12 mouse cellular contexts compared by ENCODE assay signal in genomic region chr7:51627001-51627631, GRCm38 (mm10). TPM values are rescaled to one million over a fixed set of nuclear protein-coding genes. Genes with fewer than 3 reads are reported as not detected.
DNase-seq lines count a peak whose midpoint lies in the region; ATAC-seq and TF ChIP-seq lines count a peak whose summit lies in the region.
"Had no signal": no experiment of that assay in that cellular context is flagged by ENCODE, and none has a peak within 500 bp of the region (broad histone marks: within the 10 kb centered on the region; RNA-seq: fewer than 3 reads in every experiment).

No protein-coding gene starts in this region.

- H3K9me3 ChIP-seq in embryonic facial prominence, embryonic 14.5 days (ENCODE audit: control insufficient read depth, low read length), result no peaks in the 10 kb centered on the region
- H3K9me3 ChIP-seq in limb, embryonic 11.5 days (ENCODE audit: control insufficient read depth, low read length), result no peaks in the 10 kb centered on the region
- H3K9me3 ChIP-seq: stomach, embryonic 15.5 days had no signal

- H3K4me3 ChIP-seq in layer of hippocampus, adult 2 months, result peak overlapping the region; percentile 11; the same call in 1 of the 2 replicates
- H3K4me3 ChIP-seq in embryonic facial prominence, embryonic 14.5 days (ENCODE audit: low read depth, low read length), result peak overlapping the region; percentile 10; the same call in 1 of the 2 replicates
- H3K4me3 ChIP-seq in limb, embryonic 11.5 days (ENCODE audit: low read depth, low read length), result no peak overlapping the region
- H3K4me3 ChIP-seq: stomach, embryonic 15.5 days had no signal

- H3K27ac ChIP-seq in layer of hippocampus, adult 2 months, result no peak overlapping the region
- H3K27ac ChIP-seq in embryonic facial prominence, embryonic 14.5 days (replicated peaks; ENCODE audit: low read depth, low read length), result peak overlapping the region; percentile 33; the same call in 1 of the 2 replicates
- no peak overlapping the region for H3K27ac ChIP-seq in limb, embryonic 11.5 days (replicated peaks; ENCODE audit: low read depth, low read length)
- H3K27ac ChIP-seq: stomach, embryonic 15.5 days had no signal

- no peak overlapping the region; the same call in 1 of the 2 replicates for H3K9ac ChIP-seq in embryonic facial prominence, embryonic 14.5 days (ENCODE audit: low read depth, low read length)
- H3K9ac ChIP-seq in limb, embryonic 11.5 days (ENCODE audit: low read length), result no peak overlapping the region
- H3K9ac ChIP-seq: stomach, embryonic 15.5 days had no signal

- H3K36me3 ChIP-seq in embryonic facial prominence, embryonic 14.5 days (ENCODE audit: control insufficient read depth, insufficient read depth, low read length), result no peaks in the 10 kb centered on the region
- no peaks in the 10 kb centered on the region for H3K36me3 ChIP-seq in limb, embryonic 11.5 days (ENCODE audit: control insufficient read depth, insufficient read depth, low read length)
- H3K36me3 ChIP-seq: G1E; stomach, embryonic 15.5 days had no signal

- peaks cover 85% of the 10 kb centered on the region for H3K27me3 ChIP-seq in embryonic facial prominence, embryonic 14.5 days (replicated peaks; ENCODE audit: control insufficient read depth, insufficient read depth, low read length)
- H3K27me3 ChIP-seq in limb, embryonic 11.5 days (ENCODE audit: control insufficient read depth, insufficient read depth, low read length), result peaks cover 59% of the 10 kb centered on the region

- 2% methylated on average over 26 of the region's 26 CpGs for WGBS in embryonic facial prominence, embryonic 14.5 days
- WGBS in limb, embryonic 11.5 days, result under 1% methylated on average over 26 of the region's 26 CpGs

- peak; percentile 83 for ATAC-seq in embryonic facial prominence, embryonic 14.5 days (ENCODE audit: low read depth)
- ATAC-seq in limb, embryonic 11.5 days (ENCODE audit: insufficient number of reproducible peaks, low FRiP score, low TSS enrichment, low read depth), result no peak
- ATAC-seq in megakaryocyte, adult 5-6 weeks (ENCODE audit: poor library complexity, severe bottlenecking), result no peak

- DNase-seq in layer of hippocampus, adult 2 months (ENCODE audit: low spot score in 2 of 2), result no peak
- DNase-seq in layer of hippocampus, adult 11-12 months (ENCODE audit: low spot score), result no peak
- peak; percentile 57 for DNase-seq in embryonic facial prominence, embryonic 14.5 days (ENCODE audit: low spot score)
- peak; percentile 56 for DNase-seq in limb, embryonic 11.5 days (ENCODE audit: low spot score)
- DNase-seq in retina, postnatal 7 days (ENCODE audit: low read depth, low spot score), result peak; percentile 47
- DNase-seq in thymus, postnatal 10 days (ENCODE audit: low spot score in 2 of 2), result no peak
- DNase-seq in lung, postnatal 14 days, result no peak

- no peak for TF ChIP-seq CTCF in layer of hippocampus, adult 2 months (conservative IDR thresholded peaks at IDR 0.05)

- H3K4me1 ChIP-seq in embryonic facial prominence, embryonic 14.5 days (ENCODE audit: control insufficient read depth, insufficient read depth, low read length), result no peaks in the 10 kb centered on the region
- peaks cover 4% of the 10 kb centered on the region; the same call in 1 of the 2 replicates for H3K4me1 ChIP-seq in limb, embryonic 11.5 days (ENCODE audit: control insufficient read depth, insufficient read depth, low read length)

- H3K4me2 ChIP-seq in embryonic facial prominence, embryonic 14.5 days (ENCODE audit: low read depth, low read length), result peak overlapping the region; percentile 31; the same call in 1 of the 2 replicates
- H3K4me2 ChIP-seq in limb, embryonic 11.5 days (ENCODE audit: low read depth, severe bottlenecking), result no peak overlapping the region; the same call in 1 of the 2 replicates
- H3K4me2 ChIP-seq: heart, embryonic 11.5 days; stomach, embryonic 15.5 days had no signal

RNA-seq across cellular contexts. Expression of gene Slc17a6, which starts 5.3 kb away (rescaled TPM):
- total RNA-seq in layer of hippocampus, adult 2 months (2021), result 10 to 100 TPM in 1 of 2 experiments, 1 to 10 TPM in 1; 9.4 to 12.7 TPM
- polyA plus RNA-seq in embryonic facial prominence, embryonic 14.5 days (2014; fragmentation: Nextera tagmentation; extraction: Ambion mirVana), result 3.9 and 4.4 TPM in 2 replicates
- not detected in 2 replicates for polyA plus RNA-seq in limb, embryonic 11.5 days (2014; fragmentation: Nextera tagmentation; extraction: Ambion mirVana)
- total RNA-seq in megakaryocyte, adult 5-6 weeks (2015), result not detected in 2 replicates
- not detected in 2 replicates for total RNA-seq in megakaryocyte, adult 5-6 weeks (2017)
- total RNA-seq: monocyte, adult 5-6 weeks had no signal
- polyA plus RNA-seq: G1E; heart, embryonic 11.5 days had no signal

Comparison
In these comparisons a context has a peak if more than half of its experiments do, and no peak if none do; other contexts are left out.
1. DNase-seq: peak in embryonic facial prominence, embryonic 14.5 days (single experiment), limb, embryonic 11.5 days (single experiment) and retina, postnatal 7 days (single experiment); none in layer of hippocampus, adult 2 months (0 of 2), layer of hippocampus, adult 11-12 months (single experiment), thymus, postnatal 10 days (0 of 2) and lung, postnatal 14 days (single experiment).
2. RNA of gene Slc17a6, which starts 5.3 kb away (total RNA-seq): 9.4 to 12.7 TPM in layer of hippocampus, adult 2 months; not detected in megakaryocyte, adult 5-6 weeks; every median in the first group is over 10 times any median in the second.